Mouse (Mus musculus) urinary bladder, postnatal 14 days (tissue): ENCODE measurements around the gene Lrrn1.

ENCODE experiments used
- DNase-seq: peaks from one replicate; pipeline ENCODE4 v3.0.0; 2021; ENCODE audit warnings: low spot score

Gene Lrrn1

GRCm38 (mm10) chr6:107583759-107584383, 54.3 kb downstream of the Lrrn1 start:
- DNase-seq: no peak

GRCm38 (mm10) chr6:107605151-107605550, 75.6 kb downstream of the Lrrn1 start:
- no peak for DNase-seq

GRCm38 (mm10) chr6:107614288-107614687, 84.7 kb downstream of the Lrrn1 start:
- DNase-seq: no peak
